Mouse (Mus musculus) hindbrain, embryonic 15.5 days (tissue): ENCODE measurements around the gene Ostm1. TPM values are rescaled to one million over a fixed set of nuclear protein-coding genes. Genes with fewer than 3 reads are reported as not detected.

Source experiments
- ATAC-seq: fragments of 200-750 bp; cut with Nextera tagmentation; 2 replicates; pipeline ENCODE4 v1.8.0; 2017; ENCODE audit warnings: low read depth, moderate number of reproducible peaks, moderate TSS enrichment; ENCODE audit not compliant: low FRiP score
- H3K27ac ChIP-seq: fragments of 300-500 bp; sonication (generic); replicated peaks from 2 replicates; pipeline ENCODE4 v1.5.1; 2015; ENCODE audit warnings: mild to moderate bottlenecking, inconsistent platforms
- H3K27me3 ChIP-seq: fragments of 300-500 bp; sonication (generic); 2 replicates; pipeline ENCODE4 v1.6.1; 2015; ENCODE audit warnings: control low read depth, inconsistent platforms
- H3K36me3 ChIP-seq: fragments of 300-500 bp; sonication (generic); 2 replicates; pipeline ENCODE4 v1.6.1; 2015; ENCODE audit warnings: control low read depth, inconsistent platforms
- H3K4me1 ChIP-seq: fragments of 300-500 bp; sonication (generic); replicated peaks from 2 replicates; pipeline ENCODE4 v1.6.1; 2015; ENCODE audit warnings: control low read depth, inconsistent platforms
- H3K4me2 ChIP-seq: fragments of 300-500 bp; sonication (generic); 2 replicates; pipeline ENCODE4 v1.6.1; 2015; ENCODE audit warnings: moderate library complexity, mild to moderate bottlenecking, inconsistent platforms
- H3K4me3 ChIP-seq: fragments of 300-500 bp; sonication (generic); 2 replicates; pipeline ENCODE4 v1.5.1; 2015; ENCODE audit warnings: mild to moderate bottlenecking, inconsistent platforms
- H3K9ac ChIP-seq: fragments of 300-500 bp; sonication (generic); 2 replicates; pipeline ENCODE4 v1.6.1; 2015; ENCODE audit warnings: inconsistent platforms
- H3K9me3 ChIP-seq: fragments of 300-500 bp; sonication (generic); 2 replicates; pipeline ENCODE4 v1.6.1; 2016; ENCODE audit warnings: control low read depth, inconsistent platforms
- WGBS: fragments of 180-500 bp; shearing (Covaris S2); methylation state at CpG from one replicate; pipeline ENCODE4 v1.1.7; 2015; 5-methylcytosine and 5-hydroxymethylcytosine counted together
- polyA plus RNA-seq: library from polyadenylated mRNA; unstranded; fragments of >200 nt; fragmentation: Nextera tagmentation; extraction: Ambion mirVana; gene quantifications from 2 replicates; pipeline ENCODE4 v1.2.1, GENCODE M21; 2015

Ostm1 gene
- polyA plus RNA-seq, 1 experiment from 2014 or later: 35.4 TPM

- no peak overlapping the region for H3K27ac ChIP-seq
- H3K4me1 ChIP-seq: no peaks in the 10 kb centered on the region
- no peaks in the 10 kb centered on the region for H3K36me3 ChIP-seq
- H3K4me2 ChIP-seq: no peak overlapping the region
- no peak overlapping the region for H3K4me3 ChIP-seq
- WGBS: 72% methylated on average over 4 of the region's 4 CpGs
- H3K27me3 ChIP-seq: peaks cover 51% of the 10 kb centered on the region
- ATAC-seq: no peak
- no peak overlapping the region for H3K9ac ChIP-seq
- H3K9me3 ChIP-seq: no peaks in the 10 kb centered on the region
Measured at GRCm38 (mm10) chr10:42606757-42607156, 23.1 kb downstream of the Ostm1 start.

DNA sequence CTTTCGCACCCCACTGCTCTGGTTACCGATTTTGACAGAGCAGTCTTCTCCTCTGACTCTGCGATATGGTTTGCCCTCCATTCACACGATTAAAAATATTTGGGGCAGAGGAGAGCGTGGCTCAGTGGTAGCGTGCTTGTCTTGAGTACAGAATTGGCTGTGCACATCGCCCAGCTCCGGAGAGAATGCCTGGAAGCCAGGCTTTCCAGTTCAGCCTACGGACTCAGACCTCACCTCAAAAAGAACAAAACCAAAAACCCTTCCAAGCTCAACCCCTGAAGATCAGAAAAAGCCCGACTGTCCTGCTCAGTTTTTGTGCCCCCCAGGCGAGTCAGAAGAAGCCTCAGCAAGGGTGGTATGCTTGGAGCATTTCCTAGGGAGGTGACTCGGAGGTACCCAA, 29.5 kb downstream of the Ostm1 start:
- Histone ChIP-seq H3K27ac (no peak overlapping the region), H3K36me3 (no peaks in the 10 kb centered on the region), H3K9me3 (0 out of 2 replicates have a peak, but pooled peaks cover 2% of the 10 kb centered on the region), H3K4me1 (peaks cover 5% of the 10 kb centered on the region), H3K4me3 (no peak overlapping the region), H3K9ac (no peak overlapping the region), H3K27me3 (peaks cover 86% of the 10 kb centered on the region), H3K4me2 (no peak overlapping the region)
- WGBS: 11% methylated on average over 12 of the region's 12 CpGs
- ATAC-seq: no peak

GRCm38 (mm10) chr10:42613639-42614381, 30.2 kb downstream of the Ostm1 start:
- no peak for ATAC-seq
- H3K27me3 ChIP-seq: peaks cover 91% of the 10 kb centered on the region
- H3K36me3 ChIP-seq: no peaks in the 10 kb centered on the region
- peak overlapping the region; percentile 33 for H3K4me3 ChIP-seq
- H3K9me3 ChIP-seq: 0 out of 2 replicates have a peak, but pooled peaks cover 2% of the 10 kb centered on the region
- H3K27ac ChIP-seq: no peak overlapping the region
- under 1% methylated on average over 26 of the region's 40 CpGs for WGBS
- 0 out of 2 replicates have a peak overlapping the region, but pooled peaks have one; percentile 10 for H3K9ac ChIP-seq
- H3K4me1 ChIP-seq: peaks cover 5% of the 10 kb centered on the region
- peak overlapping the region; percentile 59 for H3K4me2 ChIP-seq

DNA sequence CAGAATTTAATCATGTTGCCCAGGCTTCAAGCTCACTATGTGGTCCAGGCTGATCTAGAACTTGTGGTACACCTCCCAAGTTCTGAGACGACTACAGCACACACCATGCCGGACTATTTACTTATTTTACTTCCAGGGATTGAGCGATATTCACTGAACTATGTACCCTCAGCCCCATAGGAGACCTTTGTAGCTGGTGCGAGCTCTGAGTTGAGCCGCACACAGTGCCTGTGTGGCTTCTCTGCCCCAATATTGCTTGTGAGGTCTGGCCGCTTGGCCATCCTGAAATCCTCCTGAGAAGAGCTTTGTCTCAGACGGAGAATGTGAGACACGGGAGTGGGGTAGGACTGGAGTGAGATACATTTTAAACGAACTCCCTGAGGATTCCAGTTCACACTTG, 31.1 kb downstream of the Ostm1 start:
- Histone ChIP-seq H3K4me3 (no peak overlapping the region), H3K4me2 (no peak overlapping the region), H3K27ac (no peak overlapping the region), H3K4me1 (peaks cover 5% of the 10 kb centered on the region), H3K27me3 (peaks cover 91% of the 10 kb centered on the region), H3K9me3 (0 out of 2 replicates have a peak, but pooled peaks cover 2% of the 10 kb centered on the region), H3K36me3 (no peaks in the 10 kb centered on the region), H3K9ac (no peak overlapping the region)
- no peak for ATAC-seq
- WGBS: 7% methylated on average over 9 of the region's 9 CpGs

GRCm38 (mm10) chr10:42618291-42618690, 34.7 kb downstream of the Ostm1 start:
- Histone ChIP-seq H3K9ac (no peak overlapping the region), H3K4me3 (no peak overlapping the region), H3K27me3 (peaks cover 93% of the 10 kb centered on the region), H3K4me1 (peaks cover 5% of the 10 kb centered on the region), H3K27ac (no peak overlapping the region), H3K36me3 (no peaks in the 10 kb centered on the region), H3K4me2 (no peak overlapping the region), H3K9me3 (0 out of 2 replicates have a peak, but pooled peaks cover 2% of the 10 kb centered on the region)
- 41% methylated on average over 2 of the region's 2 CpGs for WGBS
- no peak for ATAC-seq

DNA sequence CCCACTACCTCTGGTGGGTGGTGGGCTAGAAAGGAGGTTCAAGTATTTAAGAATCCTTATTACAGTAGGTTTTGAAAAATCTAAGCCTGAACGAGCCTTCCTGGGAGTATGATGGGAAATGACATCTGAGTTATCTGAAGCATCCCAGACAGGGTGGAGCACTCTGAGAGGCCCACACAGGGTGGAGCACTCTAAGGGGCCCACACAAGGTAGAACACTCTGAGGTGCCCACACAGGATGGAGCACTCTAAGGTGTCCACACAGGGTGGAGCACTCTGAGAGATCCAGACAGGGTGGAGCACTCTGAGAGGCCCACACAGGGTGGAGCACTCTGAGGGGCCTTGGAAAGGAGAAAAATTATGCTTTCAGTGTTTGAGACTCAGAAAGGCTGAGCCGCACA, 42.3 kb downstream of the Ostm1 start:
- Histone ChIP-seq H3K36me3 (no peaks in the 10 kb centered on the region), H3K27ac (no peak overlapping the region), H3K4me2 (no peak overlapping the region), H3K4me3 (no peak overlapping the region), H3K4me1 (no peaks in the 10 kb centered on the region), H3K9ac (no peak overlapping the region), H3K9me3 (no peaks in the 10 kb centered on the region), H3K27me3 (peaks cover 90% of the 10 kb centered on the region)
- WGBS: 95% methylated on average over 2 of the region's 2 CpGs
- no peak for ATAC-seq

- H3K4me2 ChIP-seq: no peak overlapping the region
- no peaks in the 10 kb centered on the region for H3K36me3 ChIP-seq
- peaks cover 7% of the 10 kb centered on the region for H3K4me1 ChIP-seq
- H3K9ac ChIP-seq: no peak overlapping the region
- ATAC-seq: no peak
- H3K27me3 ChIP-seq: peaks cover 82% of the 10 kb centered on the region
- H3K27ac ChIP-seq: no peak overlapping the region
- WGBS: 2% methylated on average over 19 of the region's 19 CpGs
- no peak overlapping the region for H3K4me3 ChIP-seq
- H3K9me3 ChIP-seq: no peaks in the 10 kb centered on the region
Measured at GRCm38 (mm10) chr10:42630596-42631355, 47.2 kb downstream of the Ostm1 start.

- no peak for ATAC-seq
- WGBS: 1% methylated on average over 42 of the region's 42 CpGs
- no peak overlapping the region for H3K9ac ChIP-seq
- peak overlapping the region; percentile 7; the same call in 1 of the 2 replicates for H3K4me3 ChIP-seq
- H3K9me3 ChIP-seq: no peaks in the 10 kb centered on the region
- peak overlapping the region; percentile 31 for H3K4me2 ChIP-seq
- peaks cover 14% of the 10 kb centered on the region for H3K4me1 ChIP-seq
- H3K27ac ChIP-seq: no peak overlapping the region
- H3K36me3 ChIP-seq: no peaks in the 10 kb centered on the region
- H3K27me3 ChIP-seq: peaks cover 78% of the 10 kb centered on the region
Measured at GRCm38 (mm10) chr10:42631754-42632452, 48.3 kb downstream of the Ostm1 start.

DNA sequence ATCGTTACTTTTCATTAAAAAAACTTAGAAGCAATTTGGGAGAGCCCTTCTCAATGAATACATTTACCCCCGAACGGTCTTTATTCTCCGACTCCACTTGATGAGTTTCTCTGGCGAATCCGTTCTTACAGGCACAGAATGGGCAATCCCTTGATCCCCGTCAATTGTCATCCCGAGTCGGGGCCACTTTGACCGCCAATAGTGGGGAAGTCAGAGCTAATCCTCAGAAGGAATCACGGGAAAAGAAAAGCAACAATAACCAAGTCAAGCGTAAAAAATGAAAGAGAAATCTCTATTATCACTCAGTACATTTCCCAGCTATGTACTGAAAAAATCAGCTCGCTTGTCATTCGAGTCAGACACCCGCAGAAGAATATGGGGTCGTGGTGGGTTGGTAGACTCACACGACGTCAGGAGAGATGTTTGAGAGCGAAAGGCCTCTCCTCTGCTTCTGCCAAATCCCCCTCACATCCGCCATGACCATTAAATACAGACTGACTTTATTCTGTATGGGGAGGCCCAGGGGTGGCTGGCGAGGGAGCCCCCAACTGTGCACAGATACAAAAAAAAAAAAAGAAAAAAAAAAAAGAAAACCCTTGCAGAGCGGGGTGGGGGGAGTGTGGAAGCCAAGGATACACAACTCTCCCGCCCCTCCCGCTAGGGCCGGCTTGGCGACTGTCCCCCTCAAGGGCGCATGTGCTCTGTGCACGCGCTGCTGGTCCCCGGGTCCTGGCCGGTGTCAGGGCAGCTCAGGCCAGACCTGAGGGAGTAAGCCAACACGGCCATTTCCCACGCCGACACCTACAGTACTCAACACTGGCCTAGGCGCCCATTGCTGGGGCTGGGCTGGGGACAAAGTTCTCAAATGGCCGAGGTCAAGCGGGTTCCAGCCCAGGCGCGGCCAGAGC, 49.1 kb downstream of the Ostm1 start:
- H3K27ac ChIP-seq: no peak overlapping the region
- H3K9me3 ChIP-seq: no peaks in the 10 kb centered on the region
- peaks cover 78% of the 10 kb centered on the region for H3K27me3 ChIP-seq
- H3K4me2 ChIP-seq: peak overlapping the region; percentile 31
- no peak overlapping the region for H3K9ac ChIP-seq
- H3K4me3 ChIP-seq: peak overlapping the region; percentile 7; the same call in 1 of the 2 replicates
- peaks cover 16% of the 10 kb centered on the region for H3K4me1 ChIP-seq
- ATAC-seq: no peak
- H3K36me3 ChIP-seq: no peaks in the 10 kb centered on the region
- under 1% methylated on average over 39 of the region's 39 CpGs for WGBS

DNA sequence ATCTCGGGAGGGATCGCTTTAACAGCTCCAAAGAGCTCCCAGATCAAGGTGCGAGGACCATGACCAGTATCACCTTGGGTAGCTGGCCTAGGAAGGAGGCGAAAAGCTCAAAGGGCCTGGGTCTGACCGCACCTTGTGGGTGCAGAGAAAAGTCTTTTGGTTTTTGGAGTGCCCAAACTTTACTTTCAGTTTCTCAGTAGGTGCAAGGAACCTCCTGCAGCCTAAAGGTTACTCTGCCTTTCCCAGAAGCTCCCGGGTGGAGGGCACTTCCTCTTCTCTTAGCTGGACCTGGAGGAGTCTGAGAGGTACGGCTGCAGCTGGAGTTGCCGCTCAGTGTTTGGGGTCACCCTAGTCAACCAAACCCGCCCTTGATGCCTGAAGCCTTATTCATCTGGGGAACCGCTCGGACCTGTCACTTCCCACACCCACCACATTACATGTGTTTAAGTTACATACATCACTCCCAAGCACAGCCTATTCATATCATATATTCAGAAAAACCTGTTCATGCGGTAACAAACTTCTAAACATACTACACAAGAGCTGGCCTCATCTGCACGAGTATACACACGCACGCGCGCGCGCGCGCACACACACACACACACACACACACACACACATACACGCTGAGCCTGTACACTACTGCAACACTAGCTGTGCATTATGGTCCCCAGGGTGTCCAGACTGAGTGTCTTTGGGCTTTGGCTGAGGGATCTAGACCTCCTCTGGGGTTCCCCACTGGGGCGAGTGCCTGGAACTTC, 49.9 kb downstream of the Ostm1 start:
- Histone ChIP-seq H3K27ac (no peak overlapping the region), H3K4me1 (peaks cover 16% of the 10 kb centered on the region), H3K4me3 (peak overlapping the region; percentile 1; the same call in 1 of the 2 replicates), H3K36me3 (no peaks in the 10 kb centered on the region), H3K9me3 (no peaks in the 10 kb centered on the region), H3K27me3 (peaks cover 78% of the 10 kb centered on the region), H3K9ac (no peak overlapping the region), H3K4me2 (peak overlapping the region; percentile 31)
- no peak for ATAC-seq
- WGBS: 5% methylated on average over 23 of the region's 23 CpGs
